Mouse (Mus musculus) kidney, adult 9 months (tissue): ENCODE measurements at regions not wholly inside any gene's neighbourhood (a gene's known extent, or its start where the extent isn't known, plus 50 kb on each side); places are given as distances from the start of the nearest gene placed in this dataset.

Source experiments
- DNase-seq: peaks from one replicate; pipeline ENCODE4 v3.0.0; 2022

DNA sequence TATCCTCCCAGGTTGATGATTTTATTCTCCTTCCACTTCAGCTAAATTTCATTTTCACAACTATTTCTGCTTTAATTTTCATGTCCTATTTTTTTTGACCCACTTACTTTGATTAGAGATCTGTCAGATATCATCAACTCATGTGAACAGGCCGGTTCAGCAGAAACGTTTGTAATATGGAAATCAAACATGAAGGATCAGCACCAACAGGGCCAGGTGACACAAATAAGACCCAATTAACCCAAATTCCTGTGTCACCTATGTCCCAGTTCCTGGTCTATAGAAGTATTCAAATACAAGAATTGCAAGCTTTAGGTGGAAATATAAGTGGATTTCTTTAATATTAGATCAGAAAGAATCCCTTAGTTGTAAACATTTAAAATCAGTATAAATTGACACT, 332.7 kb downstream of the 1700017N19Rik start:
- DNase-seq = no peak

DNA sequence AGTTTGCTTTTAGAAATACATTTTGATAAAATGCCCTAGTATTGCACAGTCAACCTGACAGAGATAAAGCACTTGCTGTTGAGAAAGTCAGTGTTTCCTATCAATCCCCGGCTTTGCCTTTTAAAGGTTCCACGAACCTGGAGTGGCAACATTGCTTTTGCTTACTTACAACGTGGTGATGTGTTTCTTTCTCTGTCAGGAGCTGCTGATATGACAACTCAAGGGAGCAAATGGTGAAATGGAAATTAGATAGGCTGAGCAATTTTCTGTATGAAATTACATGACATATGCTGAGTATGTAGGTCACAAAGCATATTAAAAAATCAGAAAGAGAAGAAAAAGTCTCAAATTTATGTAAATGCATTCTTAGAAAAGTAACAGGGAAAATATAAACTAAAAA, 336.8 kb downstream of the 1700017N19Rik start:
- no peak for DNase-seq

DNA sequence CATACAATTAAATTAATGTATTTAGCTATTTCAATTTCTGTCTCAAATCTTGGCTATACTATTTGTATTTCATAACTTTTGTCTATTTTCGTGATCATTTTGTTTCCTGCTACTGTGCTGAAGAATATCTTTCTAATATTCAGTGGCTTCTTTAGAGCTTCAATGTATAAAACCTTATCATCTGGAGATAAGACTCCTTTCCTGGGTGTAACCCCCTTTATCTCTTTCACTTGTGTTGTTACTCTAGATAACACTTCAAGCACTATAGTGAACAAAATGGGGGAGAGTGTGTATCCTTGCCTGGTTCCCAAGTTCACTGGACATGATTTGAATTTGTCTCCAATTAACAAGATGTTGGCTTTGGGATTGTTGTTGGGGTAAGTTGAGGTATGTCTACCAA, 341.5 kb downstream of the 1700017N19Rik start:
- DNase-seq = no peak

DNA sequence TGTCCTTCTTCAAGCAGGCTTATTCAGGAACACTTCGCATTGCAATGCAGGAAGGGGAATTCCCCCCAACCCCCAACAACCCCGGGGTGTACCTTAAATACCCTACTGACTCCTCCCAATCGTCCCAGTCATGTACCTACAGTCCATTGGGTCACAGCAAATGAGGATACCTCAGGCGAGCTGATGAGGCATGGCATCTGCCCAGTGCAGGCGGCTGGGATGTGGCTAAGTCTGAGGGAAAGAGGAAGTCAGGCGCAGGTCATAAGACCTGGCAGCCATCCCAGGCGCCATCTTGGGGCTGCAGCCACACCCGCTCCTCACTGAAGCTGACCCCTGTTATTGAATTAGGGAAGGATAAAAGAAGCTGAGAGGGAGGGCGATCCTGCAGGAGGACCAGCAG, 368.1 kb downstream of the 1700017N19Rik start:
- no peak for DNase-seq

DNA sequence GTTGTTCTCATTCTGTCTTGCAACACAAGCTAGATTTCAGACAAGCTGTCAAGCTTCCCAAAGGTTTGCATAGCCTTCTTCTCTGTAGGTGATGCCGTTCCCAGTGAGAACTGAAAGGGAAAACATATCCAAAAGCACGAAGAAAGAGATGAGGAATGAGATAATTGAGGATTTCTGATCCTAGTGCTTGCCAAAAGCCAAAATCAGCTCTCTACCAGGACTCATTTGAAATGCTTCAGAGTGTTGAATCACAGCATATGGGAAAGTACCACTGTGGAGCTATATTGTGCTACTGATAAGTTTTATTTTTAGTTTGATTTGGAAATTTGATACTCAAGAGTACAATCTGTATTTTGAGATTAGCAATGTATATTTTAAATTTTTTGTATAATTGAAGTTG, 413.2 kb downstream of the 1700017N19Rik start:
- DNase-seq = no peak

DNA sequence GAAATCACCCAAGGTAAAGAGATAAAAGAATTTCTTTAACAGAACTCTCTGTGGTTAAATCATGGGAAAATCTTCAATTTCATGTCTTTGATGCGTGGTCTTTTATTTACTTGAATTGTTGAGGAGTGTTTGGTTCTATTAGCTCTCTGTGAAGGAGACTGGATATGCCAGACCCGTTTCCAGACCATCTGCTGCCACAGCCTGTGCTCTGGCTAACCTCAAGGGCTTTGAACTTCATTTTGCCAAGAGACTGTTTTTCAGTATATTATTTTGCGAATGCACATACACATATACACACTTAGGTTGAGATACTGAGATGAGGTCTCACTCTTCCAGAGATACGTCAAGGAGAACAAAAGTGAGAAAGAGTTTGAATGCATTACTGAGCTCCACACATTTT, 414.4 kb downstream of the 1700017N19Rik start:
- no peak for DNase-seq

DNA sequence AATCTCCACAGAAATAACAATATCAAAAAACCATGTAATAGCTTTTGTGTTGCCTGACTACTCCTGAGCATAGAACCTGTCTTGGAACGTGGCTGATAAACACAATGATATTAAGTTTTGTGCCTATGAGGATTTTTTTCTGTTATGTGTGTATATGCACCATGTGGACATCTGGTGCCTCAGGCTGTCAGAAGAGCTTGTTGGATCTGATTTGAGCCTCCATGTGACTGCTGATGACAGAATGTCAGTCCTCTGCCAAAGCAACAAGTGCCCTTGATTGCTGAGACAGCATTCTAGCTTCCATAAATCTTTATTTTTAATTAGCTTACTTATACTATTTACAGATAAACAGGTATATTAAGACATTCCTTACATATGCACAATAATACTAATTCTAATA, 425.1 kb downstream of the 1700017N19Rik start:
- no peak for DNase-seq

DNA sequence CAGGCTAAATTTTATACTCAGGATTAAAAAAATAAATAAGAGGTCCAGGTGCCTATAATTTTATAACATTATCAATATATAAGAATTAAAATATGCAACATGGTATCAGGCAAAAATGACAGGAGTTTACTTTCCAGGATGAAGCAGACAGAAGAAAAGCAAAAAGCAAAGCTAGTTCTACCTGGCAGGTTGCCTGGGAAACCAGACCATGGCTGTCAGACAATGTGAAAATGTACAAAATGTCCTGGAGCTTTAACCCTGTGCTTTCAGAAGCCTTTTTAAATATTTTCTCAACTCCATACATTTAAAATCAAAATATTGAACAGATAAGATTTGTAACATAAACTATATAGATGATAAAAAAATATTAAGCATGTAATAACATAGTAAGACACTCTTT, 448.3 kb downstream of the 1700017N19Rik start:
- DNase-seq = no peak

DNA sequence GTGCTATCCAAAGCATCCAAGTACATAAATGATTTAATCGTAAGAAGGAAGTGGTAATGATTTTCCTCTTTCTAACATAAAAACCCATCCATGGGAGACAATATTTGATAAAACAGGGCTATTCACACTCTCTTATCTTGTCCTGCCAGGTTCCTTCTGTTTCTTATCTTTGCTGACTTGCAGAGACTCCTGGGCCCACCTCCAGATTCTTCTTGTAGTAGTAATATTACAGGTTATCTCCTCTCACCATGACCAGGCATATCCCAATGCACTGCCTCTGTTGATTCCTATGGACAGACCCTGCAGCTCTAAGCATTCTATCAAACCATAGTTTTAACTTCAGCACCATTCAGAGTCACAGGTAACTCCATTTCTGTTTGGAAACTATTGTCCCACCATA, 448.8 kb downstream of the 1700017N19Rik start:
- no peak for DNase-seq
